In genomic region chr15:97102811-97103210, GRCm38 (mm10) we compare ENCODE assay signal across 10 mouse cellular contexts. TPM values are rescaled to one million over a fixed set of nuclear protein-coding genes. Genes with fewer than 3 reads are reported as not detected.
A peak's percentile ranks its signal among the peaks of the same experiment; 100 is the strongest.
DNase-seq lines count a peak whose midpoint lies in the region; ATAC-seq and TF ChIP-seq lines count a peak whose summit lies in the region.
"Had no signal": no experiment of that assay in that cellular context is flagged by ENCODE, and none has a peak within 500 bp of the region (broad histone marks: within the 10 kb centered on the region; RNA-seq: fewer than 3 reads in every experiment).

No protein-coding gene starts in this region.

- H3K36me3 ChIP-seq in kidney, postnatal 0 days (ENCODE audit: insufficient read depth, low read length): no peaks in the 10 kb centered on the region
- H3K36me3 ChIP-seq in heart, embryonic 10.5 days: no peaks in the 10 kb centered on the region

- peak; percentile 32 for DNase-seq in kidney, postnatal 0 days (ENCODE audit: low spot score)
- no peak for DNase-seq in kidney, adult 8-10 months
- DNase-seq in adrenal gland, postnatal 25 days: peak; percentile 42
- peak; percentile 83 for DNase-seq in heart, embryonic 10.5 days (ENCODE audit: low spot score)
- DNase-seq in lung, postnatal 36 days: peak; percentile 43
- no peak for DNase-seq in frontal cortex, postnatal 10 days (ENCODE audit: low spot score in 2 of 2)
- DNase-seq in layer of hippocampus, adult 11-12 months (ENCODE audit: low spot score): no peak
- DNase-seq: cerebellum, adult 8-10 months; right cerebral cortex, postnatal 14 days had no signal

- TF ChIP-seq CTCF in kidney, postnatal 0 days (IDR thresholded peaks at IDR 0.05; ENCODE audit: low read depth): no peak

- no peak overlapping the region for H3K27ac ChIP-seq in kidney, postnatal 0 days
- H3K27ac ChIP-seq in heart, embryonic 10.5 days: peak overlapping the region; percentile 83

- H3K9me3 ChIP-seq in kidney, postnatal 0 days (replicated peaks; ENCODE audit: low read length): no peaks in the 10 kb centered on the region
- no peaks in the 10 kb centered on the region for H3K9me3 ChIP-seq in heart, embryonic 10.5 days

- 0 out of 2 replicates have a peak, but pooled peaks cover 3% of the 10 kb centered on the region for H3K4me1 ChIP-seq in kidney, postnatal 0 days (replicated peaks; ENCODE audit: insufficient read depth, low read length)
- H3K4me1 ChIP-seq in heart, embryonic 10.5 days: peaks cover 58% of the 10 kb centered on the region

- no peak overlapping the region for H3K4me2 ChIP-seq in kidney, postnatal 0 days (ENCODE audit: low read length)

- no peaks in the 10 kb centered on the region for H3K27me3 ChIP-seq in kidney, postnatal 0 days (ENCODE audit: insufficient read depth, low read length)
- H3K27me3 ChIP-seq in heart, embryonic 10.5 days (ENCODE audit: insufficient read depth, poor library complexity, severe bottlenecking): no peaks in the 10 kb centered on the region

- WGBS in kidney, postnatal 0 days: 30% methylated on average over 10 of the region's 10 CpGs
- WGBS in heart, embryonic 10.5 days: 22% methylated on average over 10 of the region's 10 CpGs

- ATAC-seq in kidney, postnatal 0 days (replicated peaks; ENCODE audit: low FRiP score, low read depth): no peak
- no peak for ATAC-seq in granulocyte monocyte progenitor cell, adult 5-6 weeks (replicated peaks; ENCODE audit: poor library complexity, severe bottlenecking)

- H3K9ac ChIP-seq in kidney, postnatal 0 days (ENCODE audit: low read depth, low read length): no peak overlapping the region

- H3K4me3 ChIP-seq in kidney, postnatal 0 days (replicated peaks; ENCODE audit: low read depth, low read length): no peak overlapping the region
- H3K4me3 ChIP-seq in heart, embryonic 10.5 days: no peak overlapping the region

RNA-seq across cellular contexts. Expression of gene Slc38a4, which starts 47.1 kb away (rescaled TPM):
- polyA plus RNA-seq in kidney, postnatal 0 days (2015; fragmentation: Nextera tagmentation; extraction: Ambion mirVana): 38.4 and 41.3 TPM in 2 replicates
- 5.6 and 8.5 TPM in 2 replicates for total RNA-seq in adrenal gland, postnatal 25 days (2021)
- 148 and 160 TPM in 2 replicates for polyA plus RNA-seq in heart, embryonic 10.5 days (2016; fragmentation: Nextera tagmentation; extraction: Ambion mirVana)
- not detected in 2 replicates for total RNA-seq in granulocyte monocyte progenitor cell, adult 5-6 weeks (2014; fragmentation: Nextera tagmentation)
- total RNA-seq in granulocyte monocyte progenitor cell, adult 5-6 weeks (2017): not detected in 2 replicates

Comparison
In these comparisons a context has a peak if more than half of its experiments do, and no peak if none do; other contexts are left out.
1. DNase-seq: peak in kidney, postnatal 0 days (single experiment), adrenal gland, postnatal 25 days (single experiment), heart, embryonic 10.5 days (single experiment) and lung, postnatal 36 days (single experiment); none in kidney, adult 8-10 months (0 of 2), frontal cortex, postnatal 10 days (0 of 2) and layer of hippocampus, adult 11-12 months (single experiment).